Mouse (Mus musculus): ENCODE results near the gene Capn3.

- TF ChIP-seq POLR2A (IDR thresholded peaks at IDR 0.05; ENCODE audit: control insufficient read depth, low read depth, low read length) = no peak
- TF ChIP-seq CTCF (IDR thresholded peaks at IDR 0.05; ENCODE audit: control insufficient read depth, insufficient read depth, insufficient replicate concordance, low read depth, low read length) = no peak
These were observed at the start of gene Capn3 for GRCm38 (mm10) chr2:120455719-120456118.
